Mouse (Mus musculus) ovary, adult 2 months (tissue): ENCODE data around the gene Gm11627. TPM values are rescaled to one million over a fixed set of nuclear protein-coding genes. Genes with fewer than 3 reads are reported as not detected.

ENCODE experiments used
- polyA plus RNA-seq: library from polyadenylated mRNA; depleted of rRNA; stranded (reverse); fragments of >200 nt; gene quantifications from 2 replicates; pipeline ENCODE4 v1.2.3, GENCODE M21; 2012; rRNA removed

Gm11627 gene
- 1.4 and 1.5 TPM in 2 replicates for polyA plus RNA-seq

DNA sequence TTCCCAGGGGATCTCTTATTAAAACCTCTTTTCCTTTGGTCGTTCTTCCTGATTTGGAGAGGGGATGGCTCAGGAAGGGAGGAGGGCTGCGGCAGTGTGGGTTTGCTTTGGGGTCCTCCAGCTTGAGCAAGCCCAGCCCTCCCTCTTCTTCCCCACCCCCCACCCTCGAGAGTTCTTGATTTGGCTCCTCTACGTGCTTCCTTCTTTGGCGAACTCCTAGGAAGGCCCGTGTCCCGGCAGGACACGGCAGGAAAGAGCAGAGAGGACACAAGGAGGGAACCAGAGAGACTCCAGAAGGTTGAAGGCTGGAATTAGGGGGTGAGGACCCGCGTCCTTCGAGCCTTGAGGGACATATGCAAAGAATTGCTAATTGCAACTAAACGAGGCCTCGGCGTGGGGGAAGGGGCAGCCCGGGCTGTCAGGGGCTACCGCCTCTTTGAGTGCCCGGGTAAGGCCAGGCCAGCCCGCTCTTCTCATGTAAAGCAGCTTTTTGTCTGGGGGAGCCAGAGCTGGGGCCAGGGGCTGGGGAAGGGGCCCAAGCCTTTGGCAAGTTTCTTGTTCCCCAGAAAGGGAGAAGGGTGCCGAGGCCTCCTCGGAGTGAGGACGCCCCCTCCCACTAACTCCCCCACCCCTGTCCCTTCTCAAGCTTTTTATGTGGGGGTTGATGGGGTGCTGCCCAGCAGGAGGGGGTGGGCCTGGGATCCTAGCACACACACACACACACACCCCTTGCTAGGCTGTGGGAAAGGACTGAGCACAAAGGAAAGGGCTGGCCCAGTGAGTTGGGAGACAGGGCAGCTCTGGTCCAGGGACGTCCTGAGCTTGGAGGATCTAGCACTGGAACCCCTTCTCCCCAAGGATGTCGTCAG is at the start of gene Gm11627:
Gene Gm11627 (minus strand): TSS at position 297 of the 869 bp plus-strand sequence.

DNA sequence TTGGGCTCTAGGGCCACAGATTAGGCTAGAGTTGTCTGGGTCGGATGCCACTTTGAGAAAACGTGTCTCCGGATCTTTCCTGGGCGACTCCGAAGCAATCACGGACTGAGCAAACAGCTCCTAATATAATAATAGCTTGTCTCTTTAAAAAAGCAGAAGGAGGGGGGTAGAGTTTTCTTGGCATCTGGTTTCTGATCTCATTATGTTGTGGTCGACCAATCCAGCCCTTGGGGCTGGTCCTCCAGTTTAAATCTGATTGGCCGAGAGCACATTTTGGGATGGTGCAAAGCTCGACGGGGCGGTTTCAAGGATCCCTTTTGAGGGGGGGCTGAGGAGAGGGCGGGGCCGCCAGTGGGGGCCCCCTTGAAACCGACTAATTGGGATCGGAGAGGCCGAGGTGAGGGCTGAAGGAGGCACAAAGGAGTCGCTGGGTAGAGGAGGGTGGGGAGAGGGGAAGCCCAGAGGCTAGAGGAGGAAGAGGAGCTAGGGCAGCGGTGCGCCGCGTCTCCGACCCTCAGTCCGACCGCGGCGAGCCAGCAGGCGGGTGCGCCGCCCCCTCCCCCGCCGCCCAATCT is 24.8 kb upstream of the Gm11627 start, which contains the start of gene Fzd2:
Gene Fzd2 (plus strand): TSS at position 387 of the 575 bp plus-strand sequence.

GRCm38 (mm10) chr11:102556031-102556715 is 23.1 kb downstream of the Gm11627 start, which contains the start of gene Gpatch8:
Gpatch8 (minus strand) TSS chr11:102556392.

Other genes with a start within 250 kb of the Gm11627 start
- gene Slc4a1, start 213.3 kb downstream of the Gm11627 start, polyA plus RNA-seq: 0.03 TPM in 1 of 2 replicates, not detected in the other
- 4.5 and 5.9 TPM in 2 replicates for gene Rundc3a, start 186.1 kb downstream of the Gm11627 start, polyA plus RNA-seq
- gene Slc25a39, start 171.5 kb downstream of the Gm11627 start, polyA plus RNA-seq: 573 and 609 TPM in 2 replicates
- gene Grn, start 149.1 kb downstream of the Gm11627 start, polyA plus RNA-seq: 283 and 344 TPM in 2 replicates
- gene Fam171a2, start 131.8 kb downstream of the Gm11627 start, polyA plus RNA-seq: 102 and 124 TPM in 2 replicates
- gene Itga2b, start 109.3 kb downstream of the Gm11627 start, polyA plus RNA-seq: 11.2 and 16.0 TPM in 2 replicates
- 16.1 and 25.7 TPM in 2 replicates for gene Gpatch8, start 23.1 kb downstream of the Gm11627 start, polyA plus RNA-seq
- gene Fzd2, start 24.9 kb upstream of the Gm11627 start, polyA plus RNA-seq: 87.2 and 118 TPM in 2 replicates
- gene Meioc, start 84.3 kb upstream of the Gm11627 start, polyA plus RNA-seq: not detected in 2 replicates
- gene Ccdc43, start 118.3 kb upstream of the Gm11627 start, polyA plus RNA-seq: 4.3 and 5.3 TPM in 2 replicates
- 6.2 and 6.4 TPM in 2 replicates for gene Adam11, start 182.0 kb upstream of the Gm11627 start, polyA plus RNA-seq
- 7.1 and 9.9 TPM in 2 replicates for gene Gjc1, start 240.2 kb upstream of the Gm11627 start, polyA plus RNA-seq